Mouse (Mus musculus): Measurements from ENCODE around the gene Hs6st3. TPM values are rescaled to one million over a fixed set of nuclear protein-coding genes. Genes with fewer than 3 reads are reported as not detected.

Gene Hs6st3
- not detected for polyA plus RNA-seq (2015; fragmentation: Illumina TruSeq; extraction: RNeasy Lipid Tissue Mini Kit (QIAGEN cat#74804); ENCODE audit: insufficient read depth, low replicate concordance)

DNA sequence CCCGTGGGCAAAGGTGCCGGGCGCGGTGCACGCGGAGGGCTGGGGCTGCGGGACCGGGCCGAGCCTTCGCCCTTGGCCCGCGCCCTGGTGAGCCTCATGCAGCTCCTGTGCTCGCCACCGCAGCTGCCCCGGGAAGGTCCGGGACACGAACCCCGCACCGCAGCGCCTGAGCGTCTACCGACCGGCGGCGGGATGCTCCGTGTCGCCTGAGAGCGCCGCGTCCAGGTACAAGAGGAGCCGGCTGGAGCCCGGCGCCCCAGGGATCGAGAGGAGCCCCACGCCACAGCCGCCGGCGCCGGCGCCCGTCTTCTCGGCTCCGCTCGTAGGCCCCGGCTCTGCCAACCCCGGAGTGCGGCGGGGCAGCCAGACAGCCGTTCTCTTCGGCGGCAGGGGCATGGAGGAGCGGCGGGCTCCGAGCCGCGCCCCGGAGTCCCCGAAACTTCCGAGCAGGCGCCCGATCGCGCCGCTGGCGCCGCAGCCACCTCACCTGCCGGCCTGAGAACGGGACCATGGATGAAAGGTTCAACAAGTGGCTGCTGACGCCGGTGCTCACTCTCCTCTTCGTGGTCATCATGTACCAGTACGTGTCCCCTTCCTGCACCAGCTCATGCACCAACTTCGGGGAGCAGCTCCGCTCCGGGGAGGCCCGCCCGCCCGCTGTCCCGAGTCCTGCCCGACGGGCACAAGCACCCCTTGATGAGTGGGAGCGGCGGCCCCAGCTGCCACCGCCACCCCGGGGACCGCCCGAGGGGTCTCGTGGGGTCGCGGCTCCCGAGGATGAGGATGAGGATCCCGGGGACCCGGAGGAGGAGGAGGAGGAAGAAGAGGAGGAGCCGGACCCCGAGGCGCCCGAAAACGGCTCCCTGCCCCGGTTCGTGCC, at the start of gene Hs6st3:
Gene Hs6st3, plus strand, starts transcription at position 436 of the 880 bp plus-strand sequence.

DNA sequence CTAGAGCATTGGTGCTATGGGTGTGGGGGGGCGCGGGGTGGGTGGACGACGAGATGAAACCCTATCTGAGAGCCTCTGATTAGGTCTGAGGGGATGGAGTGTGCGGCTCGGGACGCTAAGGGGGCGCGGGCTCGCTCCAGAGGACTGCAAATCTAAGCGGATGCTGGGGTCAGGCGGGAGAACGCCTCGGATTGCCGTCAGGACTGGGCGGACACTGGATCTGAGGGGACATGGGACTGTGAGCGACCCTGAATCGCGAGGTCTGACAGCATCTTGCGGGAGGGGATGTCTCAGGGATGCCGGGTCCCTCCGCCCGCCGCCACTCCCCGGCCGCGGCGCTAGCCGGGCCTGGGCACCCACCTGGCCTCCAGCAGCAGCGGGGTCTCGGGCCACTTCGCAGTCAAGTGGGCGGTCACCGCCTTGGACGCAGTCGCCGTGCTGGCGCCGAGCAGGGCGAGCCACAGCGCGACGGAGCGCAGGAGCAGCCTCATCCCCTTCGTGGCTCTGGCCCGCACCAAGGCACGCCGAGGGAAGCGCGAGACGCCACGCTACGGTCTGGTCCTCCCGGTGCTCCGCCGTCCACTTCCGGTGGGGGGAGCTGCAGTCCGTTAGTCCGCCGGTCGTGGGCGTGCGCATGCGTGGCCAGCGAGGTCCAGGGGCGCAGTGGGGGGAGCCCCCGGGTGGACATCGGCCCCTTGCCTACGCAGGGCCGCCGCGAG, 39.1 kb upstream of the Hs6st3 start, which contains the start of gene Uggt2:
Gene Uggt2, minus strand, starts transcription at position 580 of the 719 bp plus-strand sequence.

Other genes starting within 250 kb of the Hs6st3 start
- 18.3 TPM for gene Dzip1, start 212.9 kb upstream of the Hs6st3 start, polyA plus RNA-seq (2015; fragmentation: Illumina TruSeq; extraction: RNeasy Lipid Tissue Mini Kit (QIAGEN cat#74804); ENCODE audit: insufficient read depth, low replicate concordance)
- gene Dnajc3, start 200.4 kb upstream of the Hs6st3 start, polyA plus RNA-seq (2015; fragmentation: Illumina TruSeq; extraction: RNeasy Lipid Tissue Mini Kit (QIAGEN cat#74804); ENCODE audit: insufficient read depth, low replicate concordance): 80.6 TPM
- 4.2 TPM for gene Uggt2, start 38.9 kb upstream of the Hs6st3 start, polyA plus RNA-seq (2015; fragmentation: Illumina TruSeq; extraction: RNeasy Lipid Tissue Mini Kit (QIAGEN cat#74804); ENCODE audit: insufficient read depth, low replicate concordance)

All from spleen, adult 10 weeks (tissue).